Mouse (Mus musculus) stomach, embryonic 16.5 days (tissue): ENCODE measurements around the gene Stx18. TPM values are rescaled to one million over a fixed set of nuclear protein-coding genes. Genes with fewer than 3 reads are reported as not detected.
A peak's percentile ranks its signal among the peaks of the same experiment; 100 is the strongest.

Source experiments
- ATAC-seq: fragments of 200-750 bp; cut with Nextera tagmentation; 2 replicates; pipeline ENCODE4 v1.8.0; 2017; ENCODE audit warnings: moderate number of reproducible peaks, moderate TSS enrichment; ENCODE audit not compliant: insufficient read depth, low FRiP score
- H3K27ac ChIP-seq: fragments of 300-500 bp; sonication (generic); 2 replicates; pipeline ENCODE4 v1.5.1; 2014; ENCODE audit warnings: low read length
- H3K27me3 ChIP-seq: fragments of 300-500 bp; sonication (generic); 2 replicates; pipeline ENCODE4 v1.6.1; 2014; ENCODE audit warnings: low read length, control low read depth, mixed read lengths; ENCODE audit not compliant: control insufficient read depth, insufficient read depth
- H3K36me3 ChIP-seq: fragments of 300-500 bp; sonication (generic); 2 replicates; pipeline ENCODE4 v1.6.1; 2014; ENCODE audit warnings: low read length; ENCODE audit not compliant: control insufficient read depth, insufficient read depth
- H3K4me1 ChIP-seq: fragments of 300-500 bp; sonication (generic); 2 replicates; pipeline ENCODE4 v1.6.1; 2014; ENCODE audit warnings: low read length, control low read depth, mixed read lengths; ENCODE audit not compliant: control insufficient read depth, insufficient read depth
- H3K4me2 ChIP-seq: fragments of 300-500 bp; sonication (generic); 2 replicates; pipeline ENCODE4 v1.6.1; 2014; ENCODE audit warnings: low read depth, low read length, mixed read lengths
- H3K4me3 ChIP-seq: fragments of 300-500 bp; sonication (generic); replicated peaks from 2 replicates; pipeline ENCODE4 v1.5.1; 2014; ENCODE audit warnings: mild to moderate bottlenecking, low read length
- H3K9ac ChIP-seq: fragments of 300-500 bp; sonication (generic); 2 replicates; pipeline ENCODE4 v1.6.1; 2014; ENCODE audit warnings: low read length
- H3K9me3 ChIP-seq: fragments of 300-500 bp; sonication (generic); replicated peaks from 2 replicates; pipeline ENCODE4 v1.6.1; 2016; ENCODE audit warnings: low read length, control low read depth; ENCODE audit not compliant: control insufficient read depth
- WGBS: fragments of 180-500 bp; shearing (Covaris S2); extraction: QIAGEN DNeasy Blood & Tissue Kit; methylation state at CpG from one replicate; pipeline ENCODE4 v1.1.7; 2014; 5-methylcytosine and 5-hydroxymethylcytosine counted together
- polyA plus RNA-seq: library from polyadenylated mRNA; unstranded; fragments of >200 nt; fragmentation: Nextera tagmentation; extraction: Ambion mirVana; gene quantifications from 2 replicates; pipeline ENCODE4 v1.2.1, GENCODE M21; 2015

Gene Stx18
- 41.4 and 45.2 TPM in 2 replicates for polyA plus RNA-seq

DNA sequence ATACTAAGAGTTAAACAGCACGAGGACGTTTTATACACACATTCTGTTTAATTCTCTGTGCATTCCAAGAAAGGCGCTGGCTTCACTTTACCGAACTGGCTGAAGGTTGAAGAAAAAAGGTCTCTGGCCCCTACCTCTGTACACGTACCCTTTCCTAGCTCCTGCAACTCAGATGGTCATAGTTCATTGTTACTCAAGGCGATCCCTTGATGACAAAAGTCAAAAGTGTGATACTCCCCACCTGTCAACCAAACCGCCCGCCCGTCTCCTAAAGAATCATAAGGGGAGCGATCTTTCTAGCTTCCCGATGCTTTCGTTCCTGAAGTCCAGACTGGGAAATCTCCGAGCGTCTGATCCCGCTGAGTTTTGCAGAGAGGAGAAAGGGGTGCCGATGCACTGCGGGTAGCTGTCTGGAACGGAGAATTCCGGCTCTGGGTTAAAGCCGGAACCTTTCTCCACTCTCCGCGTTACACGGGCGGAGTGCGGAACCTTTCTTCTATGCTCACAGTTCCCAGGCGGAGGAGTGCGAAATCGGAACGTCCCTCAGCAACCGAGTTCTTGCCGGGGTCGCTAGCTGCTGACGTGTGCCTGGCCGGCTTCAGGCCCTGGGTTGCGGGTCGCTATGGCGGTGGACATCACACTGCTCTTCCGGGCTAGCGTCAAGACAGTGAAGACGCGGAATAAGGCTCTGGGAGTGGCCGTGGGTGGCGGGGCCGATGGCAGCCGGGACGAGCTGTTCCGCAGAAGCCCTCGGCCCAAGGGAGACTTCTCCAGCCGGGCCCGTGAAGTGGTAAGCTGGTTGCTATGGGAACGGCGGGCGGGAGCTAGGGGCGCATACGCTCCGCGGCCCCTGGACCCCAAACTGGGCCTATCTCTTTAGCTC is at the start of gene Stx18:
Gene Stx18 (plus strand): TSS at position 33 of the 883 bp plus-strand sequence.
- peak within 1 kb of the TSS; percentile 72 for H3K27ac ChIP-seq
- H3K9ac ChIP-seq: peak within 1 kb of the TSS; percentile 93
- H3K4me3 ChIP-seq: peak within 1 kb of the TSS; percentile 97
- under 1% methylated on average over 57 of the region's 57 CpGs for WGBS
- peak; percentile 92 for ATAC-seq
- H3K36me3 ChIP-seq: peaks cover 3% of the 10 kb centered on the region; the same call in 1 of the 2 replicates
- peak within 1 kb of the TSS; percentile 94 for H3K4me2 ChIP-seq
- H3K27me3 ChIP-seq: no peaks in the 10 kb centered on the region
- no peaks in the 10 kb centered on the region for H3K9me3 ChIP-seq
- H3K4me1 ChIP-seq: peaks cover 9% of the 10 kb centered on the region

DNA sequence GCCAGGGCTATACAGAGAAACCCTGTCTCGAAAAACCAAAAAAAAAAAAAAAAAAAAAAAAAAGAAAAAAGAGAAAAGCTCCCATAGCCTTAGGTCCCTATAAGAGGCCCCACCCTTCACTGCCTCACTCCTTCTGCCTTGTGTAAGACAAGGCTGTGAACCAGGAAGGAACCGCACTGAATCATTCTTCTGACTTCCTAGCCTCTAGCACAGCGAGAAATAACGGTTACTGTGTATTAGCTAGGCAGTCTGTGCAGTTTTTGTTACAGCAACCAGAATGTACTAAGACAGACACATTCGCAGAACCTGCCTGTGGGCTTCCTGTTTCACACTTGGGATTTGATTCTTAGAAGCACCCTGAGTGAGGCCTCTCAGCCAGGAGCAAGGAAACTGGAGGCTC is 46.2 kb upstream of the Stx18 start:
- H3K9me3 ChIP-seq: no peaks in the 10 kb centered on the region
- no peak overlapping the region for H3K4me3 ChIP-seq
- no peak for ATAC-seq
- H3K4me2 ChIP-seq: no peak overlapping the region
- no peaks in the 10 kb centered on the region for H3K4me1 ChIP-seq
- 79% methylated on average over 5 of the region's 5 CpGs for WGBS
- no peaks in the 10 kb centered on the region for H3K27me3 ChIP-seq
- H3K9ac ChIP-seq: no peak overlapping the region
- no peaks in the 10 kb centered on the region for H3K36me3 ChIP-seq
- H3K27ac ChIP-seq: no peak overlapping the region

DNA sequence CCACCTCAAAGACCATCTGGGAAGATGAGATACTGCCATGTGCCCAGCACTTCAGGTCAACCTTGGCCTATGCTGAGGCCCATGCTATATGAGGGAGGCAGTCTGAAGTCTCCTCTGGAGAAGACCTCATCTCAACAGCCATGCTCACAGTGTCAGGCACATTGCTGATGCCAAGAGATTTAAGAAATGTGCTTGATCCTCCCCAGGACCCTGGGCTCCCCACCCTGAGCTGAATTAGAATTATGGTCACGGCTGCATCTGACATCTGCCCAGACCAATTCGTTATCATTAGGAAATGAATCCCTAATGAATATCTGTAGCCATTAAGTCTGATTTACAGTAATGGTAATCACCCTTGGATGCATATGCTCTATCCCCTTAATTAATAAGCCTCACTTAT is 39.7 kb upstream of the Stx18 start:
- H3K9ac ChIP-seq: no peak overlapping the region
- no peak overlapping the region for H3K27ac ChIP-seq
- H3K4me2 ChIP-seq: no peak overlapping the region
- no peaks in the 10 kb centered on the region for H3K27me3 ChIP-seq
- no peak overlapping the region for H3K4me3 ChIP-seq
- WGBS: 69% methylated on average over 2 of the region's 2 CpGs
- H3K4me1 ChIP-seq: no peaks in the 10 kb centered on the region
- ATAC-seq: no peak
- H3K9me3 ChIP-seq: no peaks in the 10 kb centered on the region
- no peaks in the 10 kb centered on the region for H3K36me3 ChIP-seq

DNA sequence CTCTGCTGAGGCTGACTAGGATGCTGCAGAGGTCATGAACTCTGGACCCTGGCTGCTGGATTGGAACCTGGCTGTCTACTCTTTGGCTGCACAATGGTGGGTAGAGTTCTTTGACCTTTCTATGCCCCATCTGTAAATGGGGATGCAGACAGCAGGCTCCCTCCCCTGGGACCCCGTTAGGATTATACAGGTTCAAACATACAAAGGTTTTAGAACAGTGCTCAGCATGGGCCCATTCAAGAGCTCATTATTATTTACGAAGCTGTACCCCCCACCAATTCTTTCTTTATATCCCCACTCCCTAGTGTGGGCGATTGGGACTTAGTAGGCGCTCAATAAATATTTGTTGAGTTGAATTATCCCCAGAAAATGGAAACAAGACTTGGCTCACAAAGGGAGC is 36.0 kb upstream of the Stx18 start:
- WGBS: 61% methylated on average over 4 of the region's 4 CpGs
- no peak for ATAC-seq

DNA sequence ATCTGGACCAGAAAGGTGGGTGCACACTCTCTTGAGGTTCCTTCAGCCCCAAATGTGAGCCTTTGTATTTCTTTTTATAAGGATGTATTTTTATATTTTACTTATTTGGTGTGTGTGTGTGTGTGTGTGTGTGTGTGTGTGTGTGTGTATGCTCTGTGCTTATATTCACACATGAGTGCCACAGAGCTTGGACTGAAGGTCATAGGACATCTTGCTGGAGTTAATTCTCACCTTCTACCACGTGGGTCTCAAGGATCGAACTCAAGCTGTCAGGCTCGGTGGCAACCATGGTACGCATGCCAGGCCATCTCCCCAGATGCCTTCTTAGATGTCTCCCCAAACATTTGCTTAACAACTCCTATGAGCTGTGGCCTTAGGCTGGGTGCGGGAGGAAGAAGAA is 33.8 kb upstream of the Stx18 start:
- 76% methylated on average over 5 of the region's 5 CpGs for WGBS
- no peaks in the 10 kb centered on the region for H3K36me3 ChIP-seq
- no peaks in the 10 kb centered on the region for H3K27me3 ChIP-seq
- H3K4me3 ChIP-seq: no peak overlapping the region
- H3K4me1 ChIP-seq: no peaks in the 10 kb centered on the region
- no peak for ATAC-seq
- H3K9ac ChIP-seq: no peak overlapping the region
- no peak overlapping the region for H3K4me2 ChIP-seq
- no peaks in the 10 kb centered on the region for H3K9me3 ChIP-seq
- H3K27ac ChIP-seq: no peak overlapping the region

More for the DNA sequence above, 36.0 kb upstream of the Stx18 start:
- H3K36me3 ChIP-seq: no peaks in the 10 kb centered on the region
- H3K4me3 ChIP-seq: no peak overlapping the region
- H3K9ac ChIP-seq: no peak overlapping the region
- no peak overlapping the region for H3K4me2 ChIP-seq
- no peaks in the 10 kb centered on the region for H3K9me3 ChIP-seq
- no peaks in the 10 kb centered on the region for H3K27me3 ChIP-seq
- no peaks in the 10 kb centered on the region for H3K4me1 ChIP-seq
- no peak overlapping the region for H3K27ac ChIP-seq

DNA sequence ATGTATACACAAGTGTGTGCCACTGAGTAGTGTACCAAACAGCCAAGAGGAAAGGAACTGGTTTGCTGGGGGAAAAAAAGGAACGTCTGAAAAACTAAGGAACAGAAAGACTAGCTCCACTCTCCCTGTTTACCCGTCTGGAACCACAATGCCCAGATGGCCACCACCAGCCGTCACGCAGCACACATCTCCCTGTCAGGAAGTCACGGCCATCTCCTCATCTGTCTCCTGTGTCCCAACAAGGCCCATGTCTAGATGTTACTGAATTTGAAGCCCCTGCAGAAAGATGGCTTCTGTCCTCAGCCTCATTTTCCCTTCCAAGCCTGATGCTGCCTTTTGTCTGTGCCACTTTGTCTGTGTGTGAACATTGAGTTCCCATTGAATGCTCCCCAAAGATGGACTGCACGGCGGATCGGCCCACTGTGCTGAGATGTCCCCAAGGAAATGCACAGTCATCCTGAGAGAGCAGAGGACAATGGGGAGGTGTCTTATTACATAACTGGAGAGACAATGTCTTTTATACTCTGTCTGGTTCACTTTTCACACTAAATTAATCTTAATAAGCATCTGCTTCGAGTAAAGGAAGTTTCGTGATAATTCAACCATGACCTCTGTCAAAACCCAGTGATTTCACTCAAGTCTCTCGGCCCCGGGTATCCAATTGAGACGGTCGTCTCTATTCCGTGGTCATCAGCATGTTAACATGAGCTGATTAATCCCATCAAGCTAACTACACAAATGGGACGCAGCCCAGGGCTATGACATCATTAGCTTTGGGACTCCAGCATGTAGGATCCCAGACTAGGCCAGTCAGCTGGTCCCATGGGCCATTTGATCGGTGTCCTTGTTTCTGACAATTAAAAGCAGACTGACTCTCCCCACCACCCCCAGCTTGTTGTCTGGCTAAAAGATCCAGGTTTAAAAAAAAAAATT is 31.9 kb upstream of the Stx18 start:
- no peaks in the 10 kb centered on the region for H3K36me3 ChIP-seq
- no peak overlapping the region for H3K9ac ChIP-seq
- no peak overlapping the region for H3K4me2 ChIP-seq
- H3K4me1 ChIP-seq: no peaks in the 10 kb centered on the region
- H3K27ac ChIP-seq: no peak overlapping the region
- 71% methylated on average over 17 of the region's 17 CpGs for WGBS
- H3K9me3 ChIP-seq: no peaks in the 10 kb centered on the region
- no peaks in the 10 kb centered on the region for H3K27me3 ChIP-seq
- no peak for ATAC-seq
- no peak overlapping the region for H3K4me3 ChIP-seq

DNA sequence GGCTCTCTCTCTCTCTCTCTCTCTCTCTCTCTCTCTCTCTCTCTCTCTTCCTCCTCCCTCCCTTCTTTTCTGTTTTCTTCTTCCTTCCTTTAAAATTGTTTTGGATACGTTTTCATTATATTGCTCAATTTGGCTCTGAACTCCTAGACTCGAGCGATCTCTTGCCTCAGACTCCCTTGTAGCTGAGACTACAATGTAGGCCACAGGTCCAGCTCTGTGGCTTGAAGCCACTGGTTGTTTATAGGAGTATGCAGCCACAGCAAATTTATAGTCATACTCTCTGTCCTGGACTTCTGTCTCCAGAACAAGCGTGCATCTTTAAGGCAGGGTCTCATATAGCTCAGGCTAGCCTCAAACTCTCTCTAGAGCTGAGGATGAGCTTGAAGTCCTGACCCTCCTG is 29.5 kb upstream of the Stx18 start:
- WGBS: 79% methylated on average over 4 of the region's 4 CpGs
- H3K27ac ChIP-seq: no peak overlapping the region

DNA sequence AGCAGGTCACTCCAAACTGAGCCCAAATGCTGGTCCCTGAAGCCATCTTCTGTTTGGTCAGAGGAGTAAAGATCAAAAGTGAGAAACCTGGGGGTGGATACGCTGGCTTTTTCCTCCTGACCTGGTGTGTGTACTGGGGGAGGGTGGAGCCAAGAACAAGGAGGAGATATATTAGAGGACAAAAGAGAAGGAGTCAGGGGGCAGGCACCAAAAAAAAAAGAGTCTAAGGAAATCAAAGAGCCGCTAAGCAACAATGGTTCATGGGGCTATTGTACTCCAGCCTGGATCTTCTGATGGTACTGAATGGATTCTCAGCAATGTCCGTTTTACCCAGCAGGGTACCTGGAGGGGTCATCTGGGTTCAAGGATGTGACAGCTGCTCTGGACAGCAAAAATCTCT is 23.6 kb upstream of the Stx18 start:
- no peak overlapping the region for H3K9ac ChIP-seq
- H3K4me1 ChIP-seq: no peaks in the 10 kb centered on the region
- H3K4me3 ChIP-seq: no peak overlapping the region
- no peak for ATAC-seq
- H3K4me2 ChIP-seq: no peak overlapping the region
- H3K27ac ChIP-seq: no peak overlapping the region
- no peaks in the 10 kb centered on the region for H3K9me3 ChIP-seq
- no peaks in the 10 kb centered on the region for H3K36me3 ChIP-seq
- no peaks in the 10 kb centered on the region for H3K27me3 ChIP-seq
- WGBS: 66% methylated on average over 3 of the region's 3 CpGs

More for the DNA sequence above, 29.5 kb upstream of the Stx18 start:
- H3K9me3 ChIP-seq: no peaks in the 10 kb centered on the region
- no peaks in the 10 kb centered on the region for H3K4me1 ChIP-seq
- H3K9ac ChIP-seq: no peak overlapping the region
- no peak for ATAC-seq
- H3K36me3 ChIP-seq: no peaks in the 10 kb centered on the region
- H3K4me3 ChIP-seq: no peak overlapping the region
- H3K27me3 ChIP-seq: no peaks in the 10 kb centered on the region
- no peak overlapping the region for H3K4me2 ChIP-seq

DNA sequence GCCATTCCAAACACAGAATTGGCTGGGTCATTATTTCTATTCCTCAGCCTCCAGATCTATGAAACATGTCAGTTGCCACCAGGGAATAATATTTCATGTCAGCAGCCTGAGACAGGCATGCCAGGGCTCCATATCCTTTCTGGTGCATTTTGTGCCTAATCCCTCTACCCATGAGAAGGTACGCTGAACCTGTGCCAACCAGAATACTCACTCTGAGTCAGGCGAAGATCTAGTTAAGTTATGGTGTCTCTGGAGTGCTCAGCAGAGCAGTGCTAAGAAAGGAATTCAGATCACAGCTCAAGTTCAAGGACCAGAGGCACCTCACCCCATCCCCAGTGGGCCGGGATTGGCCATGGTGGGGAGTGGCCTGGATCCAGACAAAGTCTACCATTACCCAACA is 21.6 kb upstream of the Stx18 start:
- 76% methylated on average over 3 of the region's 3 CpGs for WGBS
- Histone ChIP-seq H3K27me3 (no peaks in the 10 kb centered on the region), H3K27ac (no peak overlapping the region), H3K9me3 (no peaks in the 10 kb centered on the region), H3K4me3 (no peak overlapping the region), H3K9ac (no peak overlapping the region), H3K4me1 (no peaks in the 10 kb centered on the region), H3K36me3 (no peaks in the 10 kb centered on the region), H3K4me2 (no peak overlapping the region)
- no peak for ATAC-seq
